In genomic region chr6:61230058-61230718, GRCm38 (mm10) we compare ENCODE assay signal across 19 mouse cellular contexts. TPM values are rescaled to one million over a fixed set of nuclear protein-coding genes. Genes with fewer than 3 reads are reported as not detected.
A peak's percentile ranks its signal among the peaks of the same experiment; 100 is the strongest.
DNase-seq lines count a peak whose midpoint lies in the region; ATAC-seq lines count a peak whose summit lies in the region.
"Had no signal": no experiment of that assay in that cellular context is flagged by ENCODE, and none has a peak within 500 bp of the region (broad histone marks: within the 10 kb centered on the region; RNA-seq: fewer than 3 reads in every experiment).

No protein-coding gene starts in this region.

- H3K36me3 ChIP-seq in lung, embryonic 16.5 days (ENCODE audit: control insufficient read depth, insufficient read depth, low read length) = no peaks in the 10 kb centered on the region
- H3K36me3 ChIP-seq in forebrain, embryonic 12.5 days (replicated peaks) = no peaks in the 10 kb centered on the region
- no peaks in the 10 kb centered on the region for H3K36me3 ChIP-seq in forebrain, embryonic 16.5 days (ENCODE audit: control insufficient read depth, insufficient read depth)
- no peaks in the 10 kb centered on the region for H3K36me3 ChIP-seq in hindbrain, embryonic 12.5 days
- H3K36me3 ChIP-seq: embryonic facial prominence, embryonic 12.5 days; heart, embryonic 10.5 days; hindbrain, embryonic 13.5 days had no signal

- WGBS in lung, embryonic 16.5 days = 36% methylated on average over 5 of the region's 5 CpGs
- WGBS in forebrain, embryonic 12.5 days = 15% methylated on average over 5 of the region's 5 CpGs
- whole genome bisulfite sequencing in forebrain, embryonic 16.5 days = 8% methylated on average over 5 of the region's 5 CpGs
- 30% methylated on average over 5 of the region's 5 CpGs for WGBS in hindbrain, embryonic 12.5 days

- no peak for DNase-seq in lung, postnatal 14 days
- DNase-seq in A20 (ENCODE audit: low read depth, low spot score) = peak; percentile 5
- DNase-seq in kidney, adult 18-20 months = no peak
- DNase-seq: adrenal gland, adult 2 months; adrenal gland, postnatal 25 days; cerebellum, adult 8-10 months; cerebellum, postnatal 25 days; gastrocnemius, postnatal 10 days; heart, adult 18-20 months; heart, postnatal 10 days; heart, postnatal 4 days had no signal

- no peak overlapping the region for H3K4me3 ChIP-seq in lung, embryonic 16.5 days (ENCODE audit: low read length)
- no peak overlapping the region for H3K4me3 ChIP-seq in forebrain, embryonic 12.5 days (replicated peaks)
- no peak overlapping the region for H3K4me3 ChIP-seq in forebrain, embryonic 16.5 days (replicated peaks; ENCODE audit: low read length)
- no peak overlapping the region for H3K4me3 ChIP-seq in hindbrain, embryonic 12.5 days
- H3K4me3 ChIP-seq: embryonic facial prominence, embryonic 12.5 days; heart, embryonic 10.5 days; hindbrain, embryonic 13.5 days had no signal

- H3K27me3 ChIP-seq in lung, embryonic 16.5 days (ENCODE audit: control insufficient read depth, insufficient read depth, low read depth, low read length) = no peaks in the 10 kb centered on the region
- H3K27me3 ChIP-seq in forebrain, embryonic 12.5 days = no peaks in the 10 kb centered on the region
- H3K27me3 ChIP-seq in forebrain, embryonic 16.5 days (replicated peaks; ENCODE audit: control insufficient read depth, insufficient read depth, low read length) = no peaks in the 10 kb centered on the region
- no peaks in the 10 kb centered on the region for H3K27me3 ChIP-seq in hindbrain, embryonic 12.5 days
- H3K27me3 ChIP-seq: embryonic facial prominence, embryonic 12.5 days; hindbrain, embryonic 13.5 days had no signal

- H3K9me3 ChIP-seq in lung, embryonic 16.5 days (ENCODE audit: control insufficient read depth, low read length) = no peaks in the 10 kb centered on the region
- H3K9me3 ChIP-seq in forebrain, embryonic 12.5 days = no peaks in the 10 kb centered on the region
- H3K9me3 ChIP-seq in forebrain, embryonic 16.5 days (ENCODE audit: control insufficient read depth, low read length) = no peaks in the 10 kb centered on the region
- H3K9me3 ChIP-seq in hindbrain, embryonic 12.5 days (replicated peaks) = no peaks in the 10 kb centered on the region
- H3K9me3 ChIP-seq: embryonic facial prominence, embryonic 12.5 days; heart, embryonic 10.5 days; hindbrain, embryonic 13.5 days had no signal

- H3K9ac ChIP-seq in lung, embryonic 16.5 days (ENCODE audit: low read length) = no peak overlapping the region
- H3K9ac ChIP-seq in forebrain, embryonic 12.5 days = no peak overlapping the region
- no peak overlapping the region for H3K9ac ChIP-seq in forebrain, embryonic 16.5 days (replicated peaks; ENCODE audit: low read depth, low read length)
- no peak overlapping the region for H3K9ac ChIP-seq in hindbrain, embryonic 12.5 days
- H3K9ac ChIP-seq: embryonic facial prominence, embryonic 12.5 days; hindbrain, embryonic 13.5 days had no signal

- ATAC-seq in lung, embryonic 16.5 days (ENCODE audit: low read depth) = peak; percentile 26
- no peak for ATAC-seq in forebrain, embryonic 12.5 days (ENCODE audit: low FRiP score)
- ATAC-seq in forebrain, embryonic 16.5 days = peak; percentile 76
- no peak for ATAC-seq in hindbrain, embryonic 12.5 days (ENCODE audit: low FRiP score)
- ATAC-seq: hindbrain, postnatal 0 days had no signal

- H3K27ac ChIP-seq in lung, embryonic 16.5 days (ENCODE audit: low read length) = no peak overlapping the region
- 0 out of 2 replicates have a peak overlapping the region, but pooled peaks have one; percentile 9 for H3K27ac ChIP-seq in forebrain, embryonic 12.5 days
- H3K27ac ChIP-seq in forebrain, embryonic 16.5 days (ENCODE audit: low read length) = peak overlapping the region; percentile 50
- H3K27ac ChIP-seq in hindbrain, embryonic 12.5 days = no peak overlapping the region
- H3K27ac ChIP-seq: embryonic facial prominence, embryonic 12.5 days; heart, embryonic 10.5 days; hindbrain, embryonic 13.5 days; hindbrain, postnatal 0 days had no signal

- peaks cover 7% of the 10 kb centered on the region for H3K4me1 ChIP-seq in lung, embryonic 16.5 days (replicated peaks; ENCODE audit: control insufficient read depth, insufficient read depth, low read length)
- peaks cover 15% of the 10 kb centered on the region for H3K4me1 ChIP-seq in forebrain, embryonic 12.5 days
- peaks cover 13% of the 10 kb centered on the region; the same call in 1 of the 2 replicates for H3K4me1 ChIP-seq in forebrain, embryonic 16.5 days (replicated peaks; ENCODE audit: control insufficient read depth, insufficient read depth, low read length)
- peaks cover 15% of the 10 kb centered on the region for H3K4me1 ChIP-seq in hindbrain, embryonic 12.5 days
- H3K4me1 ChIP-seq: heart, embryonic 10.5 days had no signal

- H3K4me2 ChIP-seq in lung, embryonic 16.5 days (ENCODE audit: low read depth, low read length) = no peak overlapping the region
- no peak overlapping the region for H3K4me2 ChIP-seq in forebrain, embryonic 12.5 days
- H3K4me2 ChIP-seq in forebrain, embryonic 16.5 days (ENCODE audit: low read length) = no peak overlapping the region
- H3K4me2 ChIP-seq in hindbrain, embryonic 12.5 days (replicated peaks) = no peak overlapping the region
- H3K4me2 ChIP-seq: embryonic facial prominence, embryonic 12.5 days; hindbrain, embryonic 13.5 days had no signal

RNA-seq across cellular contexts. Expression of gene Ccser1, which starts 50.1 kb away (rescaled TPM):
- polyA plus RNA-seq in lung, embryonic 16.5 days (2015; fragmentation: Nextera tagmentation; extraction: Ambion mirVana) = 6.7 and 8.1 TPM in 2 replicates
- 17.3 and 23.5 TPM in 2 replicates for polyA plus RNA-seq in forebrain, embryonic 12.5 days (2016; fragmentation: Nextera tagmentation; extraction: Ambion mirVana)
- 20.4 and 26.2 TPM in 2 replicates for polyA plus RNA-seq in forebrain, embryonic 16.5 days (2015; fragmentation: Nextera tagmentation; extraction: Ambion mirVana)
- 17.9 and 20.8 TPM in 2 replicates for polyA plus RNA-seq in hindbrain, embryonic 12.5 days (2016; fragmentation: Nextera tagmentation; extraction: Ambion mirVana)

Comparison
In these comparisons a context has a peak if more than half of its experiments do, and no peak if none do; other contexts are left out.
1. ATAC-seq: peak in lung, embryonic 16.5 days (single experiment) and forebrain, embryonic 16.5 days (single experiment); none in forebrain, embryonic 12.5 days (single experiment) and hindbrain, embryonic 12.5 days (single experiment).
2. H3K27ac ChIP-seq: peak in forebrain, embryonic 12.5 days (single experiment) and forebrain, embryonic 16.5 days (single experiment); none in lung, embryonic 16.5 days (single experiment) and hindbrain, embryonic 12.5 days (single experiment).